Mouse (Mus musculus) CH12.LX (cell line): Measurements from ENCODE around the gene Phf12.

Experiments used
- POLR2A ChIP-seq: IDR thresholded peaks from 2 replicates; pipeline ENCODE4 v1.6.1; 2011; ENCODE audit warnings: low read depth, mild to moderate bottlenecking, improper control_type of control experiment, low read length
- ZKSCAN1 ChIP-seq: IDR thresholded peaks from 2 replicates; pipeline ENCODE4 v1.6.1; 2012; ENCODE audit warnings: low read depth, inconsistent platforms, low read length, improper control_type of control experiment, borderline replicate concordance

DNA sequence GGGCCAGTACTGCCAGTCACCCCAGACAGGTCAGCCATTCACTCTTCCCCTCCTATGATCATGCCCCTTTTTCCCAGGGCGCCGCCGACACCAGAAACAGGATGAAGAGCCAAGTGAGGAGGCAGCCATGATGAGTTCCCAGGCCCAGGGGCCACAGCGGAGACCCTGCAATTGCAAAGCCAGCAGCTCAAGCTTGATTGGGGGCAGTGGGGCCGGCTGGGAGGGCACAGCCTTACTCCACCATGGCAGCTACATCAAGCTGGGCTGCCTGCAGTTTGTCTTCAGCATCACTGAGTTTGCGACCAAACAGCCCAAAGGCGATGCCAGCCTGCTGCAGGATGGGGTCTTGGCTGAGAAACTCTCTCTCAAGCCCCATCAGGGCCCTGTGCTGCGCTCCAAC is 46.7 kb downstream of the Phf12 start:
- no peak for TF ChIP-seq ZKSCAN1
- TF ChIP-seq POLR2A, result no peak
